Mouse (Mus musculus) G1E (cell line): ENCODE data around the gene C1qtnf9.

Source experiments
- CTCF ChIP-seq: IDR thresholded peaks from 2 replicates; pipeline ENCODE4 v1.5.1; 2012; ENCODE audit warnings: low read depth, low read length, inconsistent platforms, mixed read lengths
- GATA1 ChIP-seq: IDR thresholded peaks from 2 replicates; pipeline ENCODE4 v1.6.1; 2012; ENCODE audit warnings: borderline replicate concordance, low read length, inconsistent platforms, mixed read lengths
- GATA2 ChIP-seq: IDR thresholded peaks from 2 replicates; pipeline ENCODE4 v1.6.1; 2012; ENCODE audit warnings: low read depth, low read length, inconsistent platforms, borderline replicate concordance
- POLR2AphosphoS5 ChIP-seq: IDR thresholded peaks from 2 replicates; pipeline ENCODE4 v1.6.1; 2012; ENCODE audit warnings: low read depth, low read length, inconsistent platforms; ENCODE audit not compliant: insufficient replicate concordance
- TAL1 ChIP-seq: conservative IDR thresholded peaks from 2 replicates; pipeline ENCODE4 v1.6.1; 2012; ENCODE audit warnings: low read depth, low read length, inconsistent platforms, mixed read lengths

GRCm38 (mm10) chr14:60747154-60747870 is 20.6 kb upstream of the C1qtnf9 start:
- TF ChIP-seq POLR2AphosphoS5 = no peak
- no peak for TF ChIP-seq CTCF
- TF ChIP-seq GATA1 = no peak
- no peak for TF ChIP-seq TAL1
- TF ChIP-seq GATA2 = no peak
